Mouse (Mus musculus): ENCODE data around the gene Ccdc39. TPM values are rescaled to one million over a fixed set of nuclear protein-coding genes. Genes with fewer than 3 reads are reported as not detected.

The Ccdc39 gene
- 3.4 and 5.1 TPM in 2 replicates for polyA plus RNA-seq (2011; ENCODE audit: insufficient read depth, insufficient read length, low read depth, missing spikeins)

DNA sequence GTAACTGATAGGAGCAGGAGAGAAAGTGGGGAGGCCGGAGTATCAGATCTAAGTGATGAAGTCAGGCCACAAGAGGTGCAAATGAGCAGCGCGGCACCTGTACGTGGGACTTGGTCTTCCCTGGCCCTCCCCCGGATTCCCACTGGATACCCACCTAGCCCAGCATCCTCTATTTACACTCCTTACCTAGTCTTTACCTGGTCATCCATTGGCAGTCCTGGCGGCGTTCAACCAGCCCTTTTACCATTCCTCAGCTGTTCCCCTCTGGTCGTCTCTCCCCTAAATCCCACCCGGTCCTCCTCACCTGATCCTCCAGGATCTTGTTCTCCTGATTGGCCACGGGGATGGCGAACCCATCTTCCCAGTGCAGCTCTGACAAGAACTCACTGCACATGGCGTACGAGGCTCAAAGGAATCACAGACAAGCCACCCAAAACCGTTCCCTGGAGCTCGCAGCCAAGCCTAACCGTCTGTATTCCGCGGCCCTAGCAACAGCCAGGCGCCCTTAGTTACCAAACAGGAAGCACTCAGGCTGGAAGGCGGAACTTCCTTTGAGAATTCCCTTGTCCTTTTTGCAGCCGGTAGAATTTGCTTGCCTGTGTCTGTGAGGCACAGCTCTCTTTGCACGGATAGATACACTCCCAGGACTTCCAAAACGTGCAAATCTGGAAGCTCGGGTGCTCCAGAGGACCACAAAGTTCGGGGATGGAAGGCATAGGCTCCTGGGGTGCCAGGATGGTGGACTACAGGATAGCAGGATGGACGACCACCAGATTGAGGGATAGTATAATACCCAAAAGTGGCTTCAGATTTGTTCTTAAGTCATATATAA is at the start of gene Ccdc39:
Gene Ccdc39, minus strand, starts transcription at position 510 of the 832 bp plus-strand sequence.
- Histone ChIP-seq H3K27me3 (ENCODE audit: control insufficient read depth, insufficient read depth, low read length, poor library complexity, severe bottlenecking) (no peaks in the 10 kb centered on the region), H3K4me3 (ENCODE audit: low read depth, low read length) (peak within 1 kb of the TSS; percentile 90), H3K36me3 (ENCODE audit: control insufficient read depth, insufficient read depth, low read length, poor library complexity, severe bottlenecking) (no peaks in the 10 kb centered on the region), H3K27ac (ENCODE audit: insufficient read depth, low read length) (no peak within 1 kb of the TSS), H3K4me1 (ENCODE audit: control insufficient read depth, insufficient read depth, low read length) (no peaks in the 10 kb centered on the region), H3K9ac (ENCODE audit: low read depth, poor library complexity, severe bottlenecking) (0 out of 2 replicates have a peak within 1 kb of the TSS, but pooled peaks have one; percentile 9), H3K9me3 (replicated peaks; ENCODE audit: control insufficient read depth, insufficient read depth, low read length, poor library complexity, severe bottlenecking) (no peaks in the 10 kb centered on the region)
- no peak for TF ChIP-seq POLR2A (IDR thresholded peaks at IDR 0.05; ENCODE audit: insufficient read depth, low read length)
- no peak for TF ChIP-seq CTCF (IDR thresholded peaks at IDR 0.05; ENCODE audit: low read depth, low read length)
- no peak for TF ChIP-seq EP300 (IDR thresholded peaks at IDR 0.05; ENCODE audit: insufficient read depth, low read depth, low read length)

DNA sequence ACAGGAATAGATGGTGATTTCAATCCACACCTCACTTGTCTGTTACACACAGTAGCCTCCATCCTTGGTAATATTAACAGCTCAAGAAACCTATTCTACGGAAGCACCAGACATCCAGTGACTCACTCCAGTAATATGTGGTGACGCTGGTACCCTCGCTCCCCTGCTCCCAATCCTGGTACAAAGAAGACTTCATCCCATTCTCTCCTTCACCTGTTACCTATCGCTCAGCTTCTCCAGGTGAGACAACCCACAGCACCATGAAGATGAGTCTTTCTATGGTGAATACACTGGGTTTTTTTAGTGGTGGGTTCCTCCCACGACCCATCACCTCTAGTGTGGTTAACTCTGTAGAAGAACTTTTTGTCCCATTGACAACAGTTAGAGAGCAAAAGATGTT is 49.3 kb upstream of the Ccdc39 start:
- H3K27me3 ChIP-seq (ENCODE audit: control insufficient read depth, insufficient read depth, low read length, poor library complexity, severe bottlenecking): no peaks in the 10 kb centered on the region; the same call in 1 of the 2 replicates
- no peak overlapping the region for H3K4me3 ChIP-seq (ENCODE audit: low read depth, low read length)
- H3K4me1 ChIP-seq (ENCODE audit: control insufficient read depth, insufficient read depth, low read length): no peaks in the 10 kb centered on the region
- H3K27ac ChIP-seq (ENCODE audit: insufficient read depth, low read length): no peak overlapping the region
- no peaks in the 10 kb centered on the region for H3K9me3 ChIP-seq (replicated peaks; ENCODE audit: control insufficient read depth, insufficient read depth, low read length, poor library complexity, severe bottlenecking)
- no peak overlapping the region for H3K9ac ChIP-seq (ENCODE audit: low read depth, poor library complexity, severe bottlenecking)
- no peak for TF ChIP-seq CTCF (IDR thresholded peaks at IDR 0.05; ENCODE audit: low read depth, low read length)
- TF ChIP-seq POLR2A (IDR thresholded peaks at IDR 0.05; ENCODE audit: insufficient read depth, low read length): no peak
- no peak for TF ChIP-seq EP300 (IDR thresholded peaks at IDR 0.05; ENCODE audit: insufficient read depth, low read depth, low read length)
- H3K36me3 ChIP-seq (ENCODE audit: control insufficient read depth, insufficient read depth, low read length, poor library complexity, severe bottlenecking): no peaks in the 10 kb centered on the region

GRCm38 (mm10) chr3:33887438-33887837 is 43.3 kb upstream of the Ccdc39 start:
- Histone ChIP-seq H3K9ac (ENCODE audit: low read depth, poor library complexity, severe bottlenecking) (no peak overlapping the region), H3K4me1 (ENCODE audit: control insufficient read depth, insufficient read depth, low read length) (no peaks in the 10 kb centered on the region), H3K9me3 (replicated peaks; ENCODE audit: control insufficient read depth, insufficient read depth, low read length, poor library complexity, severe bottlenecking) (no peaks in the 10 kb centered on the region), H3K27ac (ENCODE audit: insufficient read depth, low read length) (no peak overlapping the region), H3K4me3 (ENCODE audit: low read depth, low read length) (no peak overlapping the region), H3K36me3 (ENCODE audit: control insufficient read depth, insufficient read depth, low read length, poor library complexity, severe bottlenecking) (no peaks in the 10 kb centered on the region), H3K27me3 (ENCODE audit: control insufficient read depth, insufficient read depth, low read length, poor library complexity, severe bottlenecking) (no peaks in the 10 kb centered on the region)
- TF ChIP-seq EP300 (IDR thresholded peaks at IDR 0.05; ENCODE audit: insufficient read depth, low read depth, low read length): no peak
- TF ChIP-seq CTCF (IDR thresholded peaks at IDR 0.05; ENCODE audit: low read depth, low read length): no peak

DNA sequence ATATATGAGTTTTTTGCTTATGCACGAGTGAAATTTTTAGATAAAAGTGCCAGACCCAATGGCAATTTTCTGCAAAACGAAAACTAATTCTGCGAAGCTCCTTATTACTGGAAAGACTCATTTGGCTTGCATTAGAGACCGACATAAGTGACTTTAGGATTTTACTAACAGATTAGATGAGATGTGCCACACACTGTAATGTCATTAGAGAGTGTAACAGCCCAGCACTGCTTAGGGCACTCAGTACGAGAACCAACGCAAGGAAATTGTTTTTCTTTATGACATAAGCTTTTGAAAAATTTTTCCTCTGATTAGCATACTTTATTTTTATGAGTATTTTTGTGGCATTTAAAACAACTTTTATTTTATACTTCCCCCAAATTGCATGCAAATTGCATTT is 39.0 kb upstream of the Ccdc39 start:
- H3K9ac ChIP-seq (ENCODE audit: low read depth, poor library complexity, severe bottlenecking): no peak overlapping the region

DNA sequence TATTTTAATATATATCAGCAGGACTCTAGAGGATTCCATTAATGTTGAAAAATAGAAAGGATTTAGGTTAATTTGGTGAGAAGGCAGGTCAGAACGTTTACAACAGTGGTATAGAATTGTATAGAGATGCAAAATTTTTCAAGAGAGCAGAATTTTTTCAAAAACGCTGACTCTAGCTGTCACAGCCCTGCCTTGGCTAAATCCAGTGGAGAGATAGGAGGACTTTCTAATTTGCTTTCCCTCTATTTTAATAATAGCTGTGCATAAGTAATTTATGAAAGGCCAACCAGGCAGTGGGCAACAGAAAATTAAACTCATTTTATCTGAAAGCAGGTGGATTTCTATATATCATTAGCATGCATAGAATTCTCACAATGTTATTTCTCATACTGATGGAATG is 38.6 kb upstream of the Ccdc39 start:
- Histone ChIP-seq H3K27ac (ENCODE audit: insufficient read depth, low read length) (no peak overlapping the region), H3K4me3 (ENCODE audit: low read depth, low read length) (no peak overlapping the region), H3K4me1 (ENCODE audit: control insufficient read depth, insufficient read depth, low read length) (no peaks in the 10 kb centered on the region), H3K9me3 (replicated peaks; ENCODE audit: control insufficient read depth, insufficient read depth, low read length, poor library complexity, severe bottlenecking) (no peaks in the 10 kb centered on the region), H3K27me3 (ENCODE audit: control insufficient read depth, insufficient read depth, low read length, poor library complexity, severe bottlenecking) (no peaks in the 10 kb centered on the region), H3K36me3 (ENCODE audit: control insufficient read depth, insufficient read depth, low read length, poor library complexity, severe bottlenecking) (no peaks in the 10 kb centered on the region), H3K9ac (ENCODE audit: low read depth, poor library complexity, severe bottlenecking) (no peak overlapping the region)
- TF ChIP-seq POLR2A (IDR thresholded peaks at IDR 0.05; ENCODE audit: insufficient read depth, low read length) (no peak), CTCF (IDR thresholded peaks at IDR 0.05; ENCODE audit: low read depth, low read length) (no peak), EP300 (IDR thresholded peaks at IDR 0.05; ENCODE audit: insufficient read depth, low read depth, low read length) (no peak)

More for the DNA sequence above, 39.0 kb upstream of the Ccdc39 start:
- no peaks in the 10 kb centered on the region for H3K27me3 ChIP-seq (ENCODE audit: control insufficient read depth, insufficient read depth, low read length, poor library complexity, severe bottlenecking)
- TF ChIP-seq EP300 (IDR thresholded peaks at IDR 0.05; ENCODE audit: insufficient read depth, low read depth, low read length): no peak
- no peak for TF ChIP-seq CTCF (IDR thresholded peaks at IDR 0.05; ENCODE audit: low read depth, low read length)
- no peak for TF ChIP-seq POLR2A (IDR thresholded peaks at IDR 0.05; ENCODE audit: insufficient read depth, low read length)
- no peak overlapping the region for H3K4me3 ChIP-seq (ENCODE audit: low read depth, low read length)
- no peaks in the 10 kb centered on the region for H3K36me3 ChIP-seq (ENCODE audit: control insufficient read depth, insufficient read depth, low read length, poor library complexity, severe bottlenecking)
- no peaks in the 10 kb centered on the region for H3K4me1 ChIP-seq (ENCODE audit: control insufficient read depth, insufficient read depth, low read length)
- H3K9me3 ChIP-seq (replicated peaks; ENCODE audit: control insufficient read depth, insufficient read depth, low read length, poor library complexity, severe bottlenecking): no peaks in the 10 kb centered on the region
- no peak overlapping the region for H3K27ac ChIP-seq (ENCODE audit: insufficient read depth, low read length)

DNA sequence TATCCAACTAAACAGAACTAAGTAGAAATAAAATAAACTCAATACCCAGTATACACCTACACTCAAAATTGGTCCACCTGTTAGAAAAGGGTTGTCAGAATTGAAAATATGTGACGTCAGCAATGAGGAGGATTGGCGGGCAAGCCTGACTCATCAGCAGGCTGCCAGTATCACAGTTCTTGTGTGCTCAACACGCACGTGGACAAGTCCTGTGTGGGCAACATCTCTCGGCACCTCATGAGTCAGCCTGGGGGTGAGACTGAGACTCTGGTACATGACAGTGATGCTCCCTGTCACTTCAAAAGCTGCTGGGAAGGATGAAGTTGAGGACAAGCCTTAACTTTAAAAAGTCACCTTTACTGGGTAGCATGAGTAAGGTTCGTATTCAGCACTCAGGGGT is 34.6 kb upstream of the Ccdc39 start:
- no peak overlapping the region for H3K4me3 ChIP-seq (ENCODE audit: low read depth, low read length)
- H3K9me3 ChIP-seq (replicated peaks; ENCODE audit: control insufficient read depth, insufficient read depth, low read length, poor library complexity, severe bottlenecking): no peaks in the 10 kb centered on the region
- no peaks in the 10 kb centered on the region for H3K27me3 ChIP-seq (ENCODE audit: control insufficient read depth, insufficient read depth, low read length, poor library complexity, severe bottlenecking)
- no peak overlapping the region for H3K27ac ChIP-seq (ENCODE audit: insufficient read depth, low read length)
- no peaks in the 10 kb centered on the region for H3K4me1 ChIP-seq (ENCODE audit: control insufficient read depth, insufficient read depth, low read length)
- H3K9ac ChIP-seq (ENCODE audit: low read depth, poor library complexity, severe bottlenecking): no peak overlapping the region
- no peaks in the 10 kb centered on the region for H3K36me3 ChIP-seq (ENCODE audit: control insufficient read depth, insufficient read depth, low read length, poor library complexity, severe bottlenecking)
- no peak for TF ChIP-seq EP300 (IDR thresholded peaks at IDR 0.05; ENCODE audit: insufficient read depth, low read depth, low read length)
- TF ChIP-seq POLR2A (IDR thresholded peaks at IDR 0.05; ENCODE audit: insufficient read depth, low read length): no peak
- no peak for TF ChIP-seq CTCF (IDR thresholded peaks at IDR 0.05; ENCODE audit: low read depth, low read length)
